Mouse (Mus musculus) heart, adult 2 months (tissue): ENCODE measurements around the gene Errfi1. TPM values are rescaled to one million over a fixed set of nuclear protein-coding genes. Genes with fewer than 3 reads are reported as not detected.

Experiments
- DNase-seq, 2 experiments: peaks; one replicate each; pipeline ENCODE4 v3.0.0; 2021
- H3K27ac ChIP-seq: fragments of 200-600 bp; 2 replicates; pipeline ENCODE4 v1.8.1; 2022
- H3K27me3 ChIP-seq: fragments of 200-500 bp; 2 replicates; pipeline ENCODE4 v1.6.1; 2012; ENCODE audit warnings: mild to moderate bottlenecking, low read length, inconsistent platforms, mixed read lengths; ENCODE audit not compliant: control insufficient read depth, insufficient read depth
- H3K36me3 ChIP-seq: fragments of 200-500 bp; 2 replicates; pipeline ENCODE4 v1.6.1; 2012; ENCODE audit warnings: low read length, inconsistent platforms; ENCODE audit not compliant: control insufficient read depth, insufficient read depth
- H3K4me1 ChIP-seq: fragments of 200-500 bp; 2 replicates; pipeline ENCODE4 v1.6.1; 2011; ENCODE audit warnings: low read length; ENCODE audit not compliant: control insufficient read depth, insufficient read depth
- H3K4me3 ChIP-seq: fragments of 200-600 bp; 2 replicates; pipeline ENCODE4 v1.8.1; 2022
- H3K79me2 ChIP-seq: fragments of 200-500 bp; replicated peaks from 2 replicates; pipeline ENCODE4 v1.6.1; 2012; ENCODE audit warnings: mild to moderate bottlenecking, inconsistent platforms, low read length, moderate library complexity, mixed read lengths; ENCODE audit not compliant: control insufficient read depth, insufficient read depth
- H3K9ac ChIP-seq: fragments of 200-500 bp; 2 replicates; pipeline ENCODE4 v1.6.1; 2012; ENCODE audit warnings: low read depth, mild to moderate bottlenecking, control low read depth, inconsistent platforms, low read length, mixed read lengths
- CTCF ChIP-seq: fragments of 200-600 bp; IDR thresholded peaks from 2 replicates; pipeline ENCODE4 v1.8.1; 2022; ENCODE audit warnings: antibody characterized with exemption, mild to moderate bottlenecking, moderate library complexity
- EP300 ChIP-seq: fragments of 200-500 bp; IDR thresholded peaks from 2 replicates; pipeline ENCODE4 v1.6.1; 2011; ENCODE audit warnings: low read depth, low read length, control low read depth; ENCODE audit not compliant: insufficient read depth
- POLR2A ChIP-seq: fragments of 200-500 bp; IDR thresholded peaks from 2 replicates; pipeline ENCODE4 v1.6.1; 2011; ENCODE audit warnings: mild to moderate bottlenecking, low read depth, low read length, control low read depth; ENCODE audit not compliant: insufficient read depth
- WGBS: fragments of 180-500 bp; shearing (Covaris S2); methylation state at CpG from one replicate; pipeline ENCODE4 v1.1.7; 2018; 5-methylcytosine and 5-hydroxymethylcytosine counted together
- intact Hi-C: fragments of 180-260 bp; cut with DNase I; formaldehyde crosslinking; loops from one replicate; pipeline ENCODE4 v1.15.1; 2025
- polyA plus RNA-seq: library from polyadenylated mRNA; depleted of rRNA; stranded (reverse); fragments of >200 nt; gene quantifications from 2 replicates; pipeline ENCODE4 v1.2.3, GENCODE M21; 2012
- total RNA-seq, 2 experiments: library from RNA; stranded (reverse); gene quantifications; 2 replicates each; pipeline ENCODE4 v1.2.3; 2021

Errfi1 gene
- total and polyA plus RNA-seq, 3 experiments, result 21.3 to 44.1 (median 22.1) TPM

DNA sequence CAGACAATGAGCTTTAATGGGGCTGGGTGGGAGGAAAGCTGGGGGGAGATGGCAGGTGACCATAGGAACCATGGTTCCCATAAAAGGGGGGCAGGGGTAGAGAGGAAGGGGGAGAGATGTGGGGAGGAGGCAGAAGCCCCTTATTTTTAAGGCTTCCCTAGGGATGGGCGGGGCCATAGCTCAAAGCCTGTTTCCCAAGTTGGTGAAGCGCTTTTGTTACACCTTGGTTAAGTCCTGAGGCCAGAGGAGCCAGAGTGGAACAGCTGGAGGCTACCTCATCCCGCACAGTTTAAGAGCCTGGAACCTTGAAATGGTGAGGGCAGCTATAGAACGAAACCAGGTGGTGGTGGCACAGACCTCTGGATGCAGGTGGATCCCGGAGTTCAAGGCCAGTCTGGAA is 34.2 kb downstream of the Errfi1 start:
- H3K4me3 ChIP-seq, result no peak overlapping the region
- WGBS, result 91% methylated on average over 5 of the region's 5 CpGs

DNA sequence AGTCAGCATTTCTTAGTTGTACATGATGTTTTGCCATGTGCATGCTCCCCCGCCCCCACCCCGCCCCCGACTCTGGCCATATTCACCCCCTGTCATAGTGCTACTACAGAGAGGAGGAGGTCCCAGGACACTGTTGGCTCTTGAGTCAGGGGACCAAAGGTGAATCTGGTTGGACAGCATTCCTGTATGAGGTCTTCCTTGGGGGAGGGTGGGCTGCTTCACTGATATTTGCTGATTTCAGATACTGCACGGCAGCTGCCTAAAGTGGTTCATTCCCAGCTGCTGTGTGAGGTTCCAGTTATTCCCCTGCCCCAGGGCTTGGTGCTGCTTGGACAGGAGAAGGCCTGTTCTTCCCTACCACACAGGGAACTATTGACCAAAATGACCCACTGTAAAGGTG is 34.8 kb downstream of the Errfi1 start:
- H3K9ac ChIP-seq, result no peak overlapping the region
- H3K27ac ChIP-seq, result no peak overlapping the region
- H3K79me2 ChIP-seq, result no peaks in the 10 kb centered on the region
- 91% methylated on average over 4 of the region's 4 CpGs for WGBS
- intact Hi-C loops, result no loop called here
- DNase-seq, result no peak
- H3K27me3 ChIP-seq, result no peaks in the 10 kb centered on the region
- no peak overlapping the region for H3K4me3 ChIP-seq
- H3K4me1 ChIP-seq, result no peaks in the 10 kb centered on the region; the same call in 1 of the 2 replicates
- TF ChIP-seq CTCF (no peak), EP300 (no peak)
- H3K36me3 ChIP-seq, result no peaks in the 10 kb centered on the region

More for the DNA sequence above, 34.2 kb downstream of the Errfi1 start:
- Histone ChIP-seq H3K79me2 (no peaks in the 10 kb centered on the region), H3K27ac (no peak overlapping the region), H3K36me3 (no peaks in the 10 kb centered on the region), H3K4me1 (no peaks in the 10 kb centered on the region; the same call in 1 of the 2 replicates), H3K9ac (no peak overlapping the region), H3K27me3 (no peaks in the 10 kb centered on the region)
- TF ChIP-seq CTCF (no peak), EP300 (no peak), POLR2A (no peak)
- DNase-seq, result no peak
- intact Hi-C loops, result no loop called here

DNA sequence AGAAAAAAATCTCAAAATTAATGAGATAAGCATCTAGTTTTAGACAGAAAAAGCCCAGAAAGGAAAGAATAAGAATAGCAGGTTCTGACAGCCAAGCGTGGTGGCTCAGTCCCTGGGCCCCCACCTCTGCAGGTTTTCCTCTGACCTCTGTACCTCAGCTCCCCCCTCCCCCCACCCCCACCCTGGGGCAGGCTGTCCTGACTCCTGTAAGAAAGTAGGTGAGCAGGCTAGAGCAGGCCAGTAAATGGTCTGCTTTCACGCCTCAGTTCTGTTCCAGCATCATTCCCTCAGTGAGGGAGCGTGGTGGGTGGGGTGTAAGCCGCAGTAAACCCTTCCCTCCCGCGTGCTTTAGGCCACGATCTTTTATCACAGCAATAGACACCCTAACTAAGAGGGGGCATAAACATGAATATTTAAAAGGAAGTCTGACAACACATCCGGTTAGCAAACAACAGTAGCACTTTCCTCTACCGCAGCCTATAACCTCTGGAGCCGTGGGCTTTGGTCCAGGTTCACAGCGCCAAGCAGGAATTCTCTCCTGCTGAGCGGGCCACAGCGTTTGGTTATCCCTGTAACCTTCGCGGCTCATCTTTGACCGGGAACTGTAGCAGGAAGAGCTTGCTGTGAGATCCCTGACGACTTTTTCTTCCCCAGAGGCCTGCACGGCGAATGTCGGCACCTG is 35.7 kb downstream of the Errfi1 start:
- Histone ChIP-seq H3K27me3 (no peaks in the 10 kb centered on the region), H3K36me3 (no peaks in the 10 kb centered on the region), H3K9ac (peak overlapping the region; percentile 7; the same call in 1 of the 2 replicates), H3K4me1 (no peaks in the 10 kb centered on the region; the same call in 1 of the 2 replicates), H3K79me2 (no peaks in the 10 kb centered on the region), H3K27ac (peak overlapping the region; percentile 26; the same call in 1 of the 2 replicates), H3K4me3 (peak overlapping the region; percentile 26)
- intact Hi-C loops, result no loop called here
- WGBS, result 34% methylated on average over 20 of the region's 20 CpGs
- DNase-seq, result no peak
- TF ChIP-seq EP300, result no peak
- 0 out of 2 replicates have a peak, but pooled peaks have one; percentile 21 for TF ChIP-seq POLR2A

DNA sequence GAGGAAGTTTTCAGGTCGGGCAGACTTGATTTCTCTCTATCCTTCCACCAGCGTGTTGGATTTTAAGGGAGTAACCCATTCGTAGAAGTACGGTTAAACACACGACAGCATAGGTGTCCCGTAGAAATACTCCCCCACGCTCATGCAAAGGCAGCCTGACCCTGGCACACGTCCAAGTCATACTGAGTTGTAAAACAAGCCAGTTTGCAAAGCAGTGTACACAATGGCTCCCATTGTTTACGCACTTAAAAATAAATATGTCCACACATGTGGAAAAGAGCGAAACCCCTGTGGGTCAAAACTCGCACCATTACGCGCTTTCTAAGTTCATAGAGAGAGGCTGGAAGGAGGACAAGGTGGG is 36.2 kb downstream of the Errfi1 start:
- WGBS, result 40% methylated on average over 13 of the region's 13 CpGs
- H3K79me2 ChIP-seq, result no peaks in the 10 kb centered on the region
- DNase-seq, result no peak
- intact Hi-C loops, result no loop called here
- H3K4me3 ChIP-seq, result peak overlapping the region; percentile 26
- H3K4me1 ChIP-seq, result no peaks in the 10 kb centered on the region; the same call in 1 of the 2 replicates
- no peaks in the 10 kb centered on the region for H3K27me3 ChIP-seq
- H3K27ac ChIP-seq, result peak overlapping the region; percentile 26; the same call in 1 of the 2 replicates
- TF ChIP-seq CTCF (no peak), POLR2A (no peak), EP300 (no peak)
- peak overlapping the region; percentile 7; the same call in 1 of the 2 replicates for H3K9ac ChIP-seq
- H3K36me3 ChIP-seq, result no peaks in the 10 kb centered on the region

DNA sequence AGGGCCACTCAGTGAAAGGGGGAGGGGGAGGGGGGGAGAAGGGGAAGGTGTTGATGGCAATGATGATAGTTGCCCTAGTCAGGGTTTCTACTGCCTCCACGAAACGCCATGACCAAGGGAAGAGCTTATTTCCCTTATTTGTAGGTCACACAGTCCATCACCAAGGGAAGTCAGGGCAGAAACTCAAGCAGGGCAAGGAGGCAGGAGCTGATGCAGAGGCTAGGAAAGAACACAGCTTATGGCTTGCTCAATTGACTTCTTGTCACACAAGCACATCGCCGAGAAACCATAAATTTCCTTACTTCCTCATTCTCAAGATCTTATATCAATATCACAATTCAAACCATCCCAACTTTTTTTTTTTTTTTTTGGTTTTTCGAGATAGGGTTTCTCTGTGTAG is 37.6 kb downstream of the Errfi1 start:
- DNase-seq, result no peak
- Histone ChIP-seq H3K4me3 (no peak overlapping the region), H3K79me2 (no peaks in the 10 kb centered on the region), H3K27me3 (no peaks in the 10 kb centered on the region), H3K27ac (no peak overlapping the region), H3K36me3 (no peaks in the 10 kb centered on the region), H3K4me1 (no peaks in the 10 kb centered on the region; the same call in 1 of the 2 replicates), H3K9ac (no peak overlapping the region)
- intact Hi-C loops, result no loop called here
- TF ChIP-seq EP300 (no peak), POLR2A (no peak), CTCF (no peak)
- 56% methylated on average over 5 of the region's 5 CpGs for WGBS

DNA sequence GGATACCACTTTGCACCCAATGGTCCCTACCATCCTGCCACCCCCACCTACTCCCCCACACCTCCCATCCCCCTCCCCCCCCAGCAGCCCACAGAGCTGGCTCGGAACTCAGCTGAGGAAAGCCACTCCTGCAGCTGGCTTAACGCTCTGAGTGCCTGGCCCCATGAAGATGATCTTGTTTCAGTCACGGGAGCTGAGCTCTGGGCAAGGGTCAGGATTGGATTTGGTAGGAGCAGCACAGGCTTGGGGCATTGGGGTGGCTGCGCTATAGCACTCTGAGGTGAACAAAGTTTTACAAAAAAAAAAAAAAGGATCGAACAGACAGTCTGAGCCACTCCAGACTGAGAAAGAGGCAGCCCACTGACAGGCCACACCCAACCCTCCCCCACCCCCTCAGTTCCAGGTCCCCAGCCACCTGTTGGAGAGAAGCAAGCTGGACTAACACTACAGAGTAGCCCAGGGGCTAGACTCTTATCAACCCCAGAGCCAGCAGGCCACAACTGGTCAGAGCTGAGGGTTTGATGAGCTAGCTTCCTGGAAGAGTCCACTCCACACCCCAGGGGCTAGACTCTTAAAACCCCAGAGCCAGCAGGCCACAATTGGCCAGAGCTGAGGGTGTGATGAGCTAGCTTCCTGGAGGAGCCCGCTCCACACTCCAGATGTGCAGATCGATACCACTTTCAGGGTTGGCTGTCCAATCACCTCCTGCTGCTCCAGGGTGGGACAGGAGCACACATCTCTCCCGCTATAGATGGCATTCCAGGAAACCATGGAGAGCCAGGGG is 41.2 kb downstream of the Errfi1 start:
- H3K9ac ChIP-seq, result no peak overlapping the region
- no peaks in the 10 kb centered on the region for H3K79me2 ChIP-seq
- intact Hi-C loops, result no loop called here
- H3K36me3 ChIP-seq, result no peaks in the 10 kb centered on the region
- no peak overlapping the region for H3K4me3 ChIP-seq
- DNase-seq, result no peak
- no peak for TF ChIP-seq CTCF
- TF ChIP-seq EP300, result no peak
- no peak for TF ChIP-seq POLR2A
- H3K27me3 ChIP-seq, result no peaks in the 10 kb centered on the region
- H3K4me1 ChIP-seq, result no peaks in the 10 kb centered on the region
- H3K27ac ChIP-seq, result no peak overlapping the region
- 64% methylated on average over 8 of the region's 8 CpGs for WGBS
